Mouse (Mus musculus) layer of hippocampus, adult 6 months (tissue): ENCODE measurements around the gene Ankrd16. TPM values are rescaled to one million over a fixed set of nuclear protein-coding genes. Genes with fewer than 3 reads are reported as not detected.

Experiments
- long read RNA-seq, 2 experiments: library from polyadenylated mRNA; unstranded; transcript quantifications; one replicate each; pipeline ENCODE4 v2.0.0; 2019 to 2020
- polyA plus RNA-seq: library from polyadenylated mRNA; unstranded; fragments of <200 nt; fragmentation: Nextera tagmentation; gene quantifications from 2 replicates; pipeline ENCODE4 v1.2.3, GENCODE M21; 2021

Gene Ankrd16
- polyA plus RNA-seq, result 5.6 and 5.8 TPM in 2 replicates
- long read RNA-seq, experiment 1, transcript Ankrd16-201 (7 exons, 1,618 nt), result major isoform, 7 of 10 reads
- long read RNA-seq, experiment 1, partial matches to known transcripts, result 0 of 10 reads
- long read RNA-seq, experiment 1, other reads (novel, unspliced or antisense), result 3 of 10 reads
- long read RNA-seq, experiment 2, transcript Ankrd16-201 (7 exons, 1,618 nt), result major isoform, 18 of 53 reads
- long read RNA-seq, experiment 2, partial matches to known transcripts, result 0 of 53 reads
- long read RNA-seq, experiment 2, other reads (novel, unspliced or antisense), result 32 of 53 reads

GRCm38 (mm10) chr2:11777091-11778068 lies at the start of gene Ankrd16, which contains the start of gene Fbh1:
TSS of gene Ankrd16 (plus strand) at chr2:11777876.
TSS of gene Fbh1 (minus strand) at chr2:11777582.

Other genes starting within 250 kb of the Ankrd16 start
- 5.2 and 5.5 TPM in 2 replicates for gene Pfkfb3, start 223.8 kb upstream of the Ankrd16 start, polyA plus RNA-seq
- gene Rbm17, start 173.7 kb upstream of the Ankrd16 start, polyA plus RNA-seq, result 48.8 and 53.8 TPM in 2 replicates
- gene Gm17490, start 151.6 kb upstream of the Ankrd16 start, polyA plus RNA-seq, result not detected in 2 replicates
- 0.03 TPM in 1 of 2 replicates, not detected in the other for gene Il2ra, start 135.1 kb upstream of the Ankrd16 start, polyA plus RNA-seq
- 2.6 and 3.1 TPM in 2 replicates for gene Il15ra, start 72.6 kb upstream of the Ankrd16 start, polyA plus RNA-seq
- gene Fbh1, start 294 bp upstream of the Ankrd16 start, polyA plus RNA-seq, result 35.7 and 41.5 TPM in 2 replicates